Mouse (Mus musculus): ENCODE measurements around the gene Noxo1. TPM values are rescaled to one million over a fixed set of nuclear protein-coding genes. Genes with fewer than 3 reads are reported as not detected.

The Noxo1 gene
- 0.56 and 0.58 TPM in 2 replicates for polyA plus RNA-seq (2014; fragmentation: Nextera tagmentation; extraction: Ambion mirVana)

- H3K36me3 ChIP-seq (ENCODE audit: control insufficient read depth, insufficient read depth, low read length), result peaks cover 18% of the 10 kb centered on the region; the same call in 1 of the 2 replicates
- H3K27ac ChIP-seq (ENCODE audit: low read depth, low read length), result peak within 1 kb of the TSS; percentile 81
- under 1% methylated on average over 73 of the region's 76 CpGs for WGBS
- no peaks in the 10 kb centered on the region for H3K9me3 ChIP-seq (ENCODE audit: control insufficient read depth, low read length)
- DNase-seq (ENCODE audit: low spot score) (peak; percentile 84), ATAC-seq (replicated peaks; ENCODE audit: low FRiP score) (peak; percentile 94)
- peaks cover 3% of the 10 kb centered on the region for H3K27me3 ChIP-seq (replicated peaks; ENCODE audit: control insufficient read depth, insufficient read depth, low read length)
- H3K9ac ChIP-seq (ENCODE audit: low read depth, low read length), result peak within 1 kb of the TSS; percentile 90
- peak within 1 kb of the TSS; percentile 79 for H3K4me3 ChIP-seq (ENCODE audit: low read depth, low read length)
- peaks cover 16% of the 10 kb centered on the region for H3K4me1 ChIP-seq (replicated peaks; ENCODE audit: control insufficient read depth, insufficient read depth, low read length)
- peak within 1 kb of the TSS; percentile 75 for H3K4me2 ChIP-seq
These were observed at the start of gene Noxo1, which contains the start of gene Gfer for GRCm38 (mm10) chr17:24696011-24696697. Noxo1 (plus strand) TSS chr17:24696234. Gfer (minus strand) TSS chr17:24696156.

DNA sequence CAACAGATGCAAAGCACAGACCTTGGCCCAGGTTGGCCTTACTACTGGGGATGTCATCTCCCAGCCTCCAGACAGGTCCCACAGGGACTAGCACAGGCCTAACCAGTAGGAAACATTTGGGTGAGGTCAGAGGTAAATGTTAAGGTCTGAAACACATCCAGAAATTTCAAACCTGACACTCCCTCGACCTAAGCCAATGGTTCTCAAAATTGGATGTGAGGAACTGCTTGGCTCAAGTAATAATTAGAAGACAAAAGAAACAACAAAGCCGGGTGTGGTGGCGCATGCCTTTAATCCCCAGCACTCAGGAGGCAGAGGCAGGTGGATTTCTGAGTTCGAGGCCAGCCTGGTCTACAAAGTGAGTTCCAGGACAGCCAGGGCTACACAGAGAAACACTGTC is 49.7 kb upstream of the Noxo1 start:
- H3K4me3 ChIP-seq (ENCODE audit: low read depth, low read length), result no peak overlapping the region
- no peak overlapping the region for H3K27ac ChIP-seq (ENCODE audit: low read depth, low read length)
- H3K36me3 ChIP-seq (ENCODE audit: control insufficient read depth, insufficient read depth, low read length), result no peaks in the 10 kb centered on the region
- H3K9ac ChIP-seq (ENCODE audit: low read depth, low read length), result no peak overlapping the region
- WGBS, result 77% methylated on average over 4 of the region's 4 CpGs
- no peaks in the 10 kb centered on the region for H3K9me3 ChIP-seq (ENCODE audit: control insufficient read depth, low read length)
- DNase-seq (ENCODE audit: low spot score) (no peak), ATAC-seq (replicated peaks; ENCODE audit: low FRiP score) (no peak)
- H3K27me3 ChIP-seq (replicated peaks; ENCODE audit: control insufficient read depth, insufficient read depth, low read length), result peaks cover 25% of the 10 kb centered on the region
- H3K4me2 ChIP-seq, result no peak overlapping the region
- H3K4me1 ChIP-seq (replicated peaks; ENCODE audit: control insufficient read depth, insufficient read depth, low read length), result peaks cover 40% of the 10 kb centered on the region

- no peak overlapping the region for H3K4me3 ChIP-seq (ENCODE audit: low read depth, low read length)
- H3K27me3 ChIP-seq (replicated peaks; ENCODE audit: control insufficient read depth, insufficient read depth, low read length), result peaks cover 29% of the 10 kb centered on the region
- H3K9ac ChIP-seq (ENCODE audit: low read depth, low read length), result no peak overlapping the region
- ATAC-seq (replicated peaks; ENCODE audit: low FRiP score) (no peak), DNase-seq (ENCODE audit: low spot score) (no peak)
- 79% methylated on average over 11 of the region's 11 CpGs for WGBS
- no peak overlapping the region for H3K4me2 ChIP-seq
- no peaks in the 10 kb centered on the region for H3K9me3 ChIP-seq (ENCODE audit: control insufficient read depth, low read length)
- H3K27ac ChIP-seq (ENCODE audit: low read depth, low read length), result peak overlapping the region; percentile 38; the same call in 1 of the 2 replicates
- peaks cover 40% of the 10 kb centered on the region for H3K4me1 ChIP-seq (replicated peaks; ENCODE audit: control insufficient read depth, insufficient read depth, low read length)
- no peaks in the 10 kb centered on the region for H3K36me3 ChIP-seq (ENCODE audit: control insufficient read depth, insufficient read depth, low read length)
These were observed 48.5 kb upstream of the Noxo1 start for GRCm38 (mm10) chr17:24647493-24647892.

- Histone ChIP-seq H3K4me3 (ENCODE audit: low read depth, low read length) (peak overlapping the region; percentile 71), H3K9me3 (ENCODE audit: control insufficient read depth, low read length) (no peaks in the 10 kb centered on the region), H3K4me2 (peak overlapping the region; percentile 97), H3K27me3 (replicated peaks; ENCODE audit: control insufficient read depth, insufficient read depth, low read length) (peaks cover 29% of the 10 kb centered on the region), H3K27ac (ENCODE audit: low read depth, low read length) (no peak overlapping the region), H3K4me1 (replicated peaks; ENCODE audit: control insufficient read depth, insufficient read depth, low read length) (peaks cover 37% of the 10 kb centered on the region), H3K9ac (ENCODE audit: low read depth, low read length) (no peak overlapping the region), H3K36me3 (ENCODE audit: control insufficient read depth, insufficient read depth, low read length) (no peaks in the 10 kb centered on the region)
- WGBS, result 69% methylated on average over 10 of the region's 10 CpGs
- no peak for ATAC-seq (replicated peaks; ENCODE audit: low FRiP score)
- DNase-seq (ENCODE audit: low spot score), result no peak
These were observed 47.2 kb upstream of the Noxo1 start for GRCm38 (mm10) chr17:24648731-24649377.

DNA sequence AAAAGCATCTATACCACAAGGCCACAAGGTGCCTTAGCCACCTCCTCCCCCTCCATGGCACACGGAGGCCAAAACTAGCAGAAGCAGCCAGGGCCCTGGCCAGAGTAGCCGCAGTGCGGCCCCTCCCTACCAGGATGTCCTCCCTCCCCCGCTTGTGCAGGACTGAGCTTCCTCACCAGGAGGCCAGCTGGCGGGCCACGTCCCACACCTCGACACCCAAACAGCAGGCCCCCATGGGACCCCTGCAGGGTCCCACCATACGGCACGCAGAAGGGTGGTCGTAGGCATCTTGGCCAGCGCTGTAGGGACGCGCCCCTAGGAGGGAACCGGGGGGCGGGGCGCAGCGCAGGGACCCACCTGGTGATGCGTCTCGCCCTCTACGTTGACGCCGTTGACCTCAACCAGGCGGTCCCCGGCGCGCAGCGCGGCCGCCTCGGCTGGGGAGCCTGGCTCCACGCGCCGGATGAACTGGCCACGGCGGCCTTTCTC is 46.4 kb upstream of the Noxo1 start:
- Histone ChIP-seq H3K4me3 (ENCODE audit: low read depth, low read length) (peak overlapping the region; percentile 71), H3K4me2 (peak overlapping the region; percentile 97), H3K9ac (ENCODE audit: low read depth, low read length) (peak overlapping the region; percentile 77), H3K27me3 (replicated peaks; ENCODE audit: control insufficient read depth, insufficient read depth, low read length) (peaks cover 29% of the 10 kb centered on the region), H3K27ac (ENCODE audit: low read depth, low read length) (no peak overlapping the region), H3K4me1 (replicated peaks; ENCODE audit: control insufficient read depth, insufficient read depth, low read length) (peaks cover 29% of the 10 kb centered on the region), H3K36me3 (ENCODE audit: control insufficient read depth, insufficient read depth, low read length) (no peaks in the 10 kb centered on the region), H3K9me3 (ENCODE audit: control insufficient read depth, low read length) (no peaks in the 10 kb centered on the region)
- no peak for DNase-seq (ENCODE audit: low spot score)
- WGBS, result under 1% methylated on average over 35 of the region's 35 CpGs
- peak; percentile 52; the same call in 1 of the 2 replicates for ATAC-seq (replicated peaks; ENCODE audit: low FRiP score)

GRCm38 (mm10) chr17:24650070-24650616 is 45.9 kb upstream of the Noxo1 start, which contains the start of gene Slc9a3r2:
Slc9a3r2 (minus strand) TSS chr17:24650327.
- DNase-seq (ENCODE audit: low spot score), result no peak
- Histone ChIP-seq H3K27me3 (replicated peaks; ENCODE audit: control insufficient read depth, insufficient read depth, low read length) (peaks cover 29% of the 10 kb centered on the region), H3K4me3 (ENCODE audit: low read depth, low read length) (peak within 1 kb of the TSS; percentile 71), H3K4me2 (peak within 1 kb of the TSS; percentile 97), H3K9me3 (ENCODE audit: control insufficient read depth, low read length) (no peaks in the 10 kb centered on the region), H3K27ac (ENCODE audit: low read depth, low read length) (no peak within 1 kb of the TSS), H3K36me3 (ENCODE audit: control insufficient read depth, insufficient read depth, low read length) (no peaks in the 10 kb centered on the region), H3K4me1 (replicated peaks; ENCODE audit: control insufficient read depth, insufficient read depth, low read length) (peaks cover 25% of the 10 kb centered on the region), H3K9ac (ENCODE audit: low read depth, low read length) (peak within 1 kb of the TSS; percentile 77)
- under 1% methylated on average over 26 of the region's 41 CpGs for WGBS
- peak; percentile 72 for ATAC-seq (replicated peaks; ENCODE audit: low FRiP score)

DNA sequence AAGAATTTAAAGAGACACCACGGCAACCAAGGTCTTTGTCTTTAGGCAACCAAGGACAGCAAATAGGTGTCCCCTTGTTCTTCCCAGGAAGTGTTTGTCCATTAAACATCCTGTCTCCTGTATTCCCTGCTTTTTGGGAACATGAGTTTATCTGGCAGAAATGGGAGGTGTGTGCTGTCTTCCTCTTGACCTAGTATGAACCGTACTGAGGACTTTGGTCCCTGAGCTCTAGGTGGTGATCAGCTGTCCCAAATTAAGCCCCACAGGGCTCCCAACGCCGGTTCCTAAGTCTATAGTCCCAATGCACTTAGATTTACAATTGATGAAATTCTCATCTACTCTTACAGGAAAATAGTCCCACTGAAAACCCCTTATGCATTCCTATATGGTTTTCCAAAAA is 45.3 kb upstream of the Noxo1 start:
- WGBS, result 70% methylated on average over 4 of the region's 4 CpGs
- H3K4me3 ChIP-seq (ENCODE audit: low read depth, low read length), result no peak overlapping the region; the same call in 1 of the 2 replicates
- H3K27ac ChIP-seq (ENCODE audit: low read depth, low read length), result no peak overlapping the region
- H3K9me3 ChIP-seq (ENCODE audit: control insufficient read depth, low read length), result no peaks in the 10 kb centered on the region
- ATAC-seq (replicated peaks; ENCODE audit: low FRiP score) (no peak), DNase-seq (ENCODE audit: low spot score) (no peak)
- H3K4me1 ChIP-seq (replicated peaks; ENCODE audit: control insufficient read depth, insufficient read depth, low read length), result peaks cover 19% of the 10 kb centered on the region
- no peaks in the 10 kb centered on the region for H3K36me3 ChIP-seq (ENCODE audit: control insufficient read depth, insufficient read depth, low read length)
- peaks cover 29% of the 10 kb centered on the region for H3K27me3 ChIP-seq (replicated peaks; ENCODE audit: control insufficient read depth, insufficient read depth, low read length)
- no peak overlapping the region for H3K9ac ChIP-seq (ENCODE audit: low read depth, low read length)
- peak overlapping the region; percentile 97 for H3K4me2 ChIP-seq

GRCm38 (mm10) chr17:24651835-24652234 is 44.2 kb upstream of the Noxo1 start:
- 46% methylated on average over 3 of the region's 3 CpGs for WGBS
- ATAC-seq (replicated peaks; ENCODE audit: low FRiP score) (no peak), DNase-seq (ENCODE audit: low spot score) (no peak)
- H3K27me3 ChIP-seq (replicated peaks; ENCODE audit: control insufficient read depth, insufficient read depth, low read length), result peaks cover 34% of the 10 kb centered on the region
- H3K9me3 ChIP-seq (ENCODE audit: control insufficient read depth, low read length), result no peaks in the 10 kb centered on the region
- H3K9ac ChIP-seq (ENCODE audit: low read depth, low read length), result no peak overlapping the region
- no peak overlapping the region for H3K4me2 ChIP-seq
- peaks cover 14% of the 10 kb centered on the region for H3K4me1 ChIP-seq (replicated peaks; ENCODE audit: control insufficient read depth, insufficient read depth, low read length)
- H3K36me3 ChIP-seq (ENCODE audit: control insufficient read depth, insufficient read depth, low read length), result no peaks in the 10 kb centered on the region
- H3K4me3 ChIP-seq (ENCODE audit: low read depth, low read length), result no peak overlapping the region
- no peak overlapping the region for H3K27ac ChIP-seq (ENCODE audit: low read depth, low read length)

Measured in liver, embryonic 11.5 days (tissue).